Comparison of ENCODE assay signal across 16 mouse cellular contexts in genomic region chr6:24554427-24555086, GRCm38 (mm10). TPM values are rescaled to one million over a fixed set of nuclear protein-coding genes. Genes with fewer than 3 reads are reported as not detected.
A peak's percentile ranks its signal among the peaks of the same experiment; 100 is the strongest.
DNase-seq lines count a peak whose midpoint lies in the region; ATAC-seq and TF ChIP-seq lines count a peak whose summit lies in the region.
"Had no signal": no experiment of that assay in that cellular context is flagged by ENCODE, and none has a peak within 500 bp of the region (broad histone marks: within the 10 kb centered on the region; RNA-seq: fewer than 3 reads in every experiment).

No protein-coding gene starts in this region.

- no peaks in the 10 kb centered on the region for H3K79me2 ChIP-seq in liver, adult 2 months (ENCODE audit: control insufficient read depth, insufficient read depth, low read length)

- no peak overlapping the region for H3K27ac ChIP-seq in liver, adult 2 months (replicated peaks; ENCODE audit: insufficient read depth, low read depth, low read length)
- H3K27ac ChIP-seq in liver, embryonic 12.5 days = no peak overlapping the region
- no peak overlapping the region for H3K27ac ChIP-seq in intestine, embryonic 15.5 days
- H3K27ac ChIP-seq in stomach, postnatal 0 days (replicated peaks) = no peak overlapping the region
- H3K27ac ChIP-seq: hindbrain, embryonic 13.5 days; liver, embryonic 13.5 days; midbrain, embryonic 13.5 days; neural tube, embryonic 13.5 days had no signal

- no peak for TF ChIP-seq POLR2A in liver, adult 2 months (IDR thresholded peaks at IDR 0.05; ENCODE audit: extremely low read depth, insufficient read depth, low read length)

- TF ChIP-seq CTCF in liver, adult 2 months (IDR thresholded peaks at IDR 0.05; ENCODE audit: low read depth, low read length) = no peak
- no peak for TF ChIP-seq CTCF in stomach, postnatal 0 days (IDR thresholded peaks at IDR 0.05; ENCODE audit: low read depth)

- no peak for DNase-seq in frontal cortex, postnatal 10 days (ENCODE audit: low spot score in 2 of 2)
- DNase-seq in liver, adult 2 months (ENCODE audit: extremely low read depth, low read depth, low spot score) = peak; percentile 18
- no peak for DNase-seq in stomach, postnatal 0 days (ENCODE audit: low spot score)
- DNase-seq in right cerebral cortex, adult 18-20 months = no peak
- no peak for DNase-seq in cerebellum, adult 8-10 months
- DNase-seq: kidney, postnatal 25 days; liver, embryonic 13.5 days had no signal

- 62% methylated on average over 11 of the region's 11 CpGs for WGBS in liver, adult 2 months
- 60% methylated on average over 11 of the region's 11 CpGs for WGBS in liver, embryonic 12.5 days (ENCODE audit: insufficient replicate concordance)
- WGBS in intestine, embryonic 15.5 days = 47% methylated on average over 11 of the region's 11 CpGs
- 39% methylated on average over 11 of the region's 11 CpGs for WGBS in stomach, postnatal 0 days

- no peak overlapping the region for H3K4me3 ChIP-seq in liver, adult 2 months (ENCODE audit: insufficient read depth, low read depth, low read length)
- H3K4me3 ChIP-seq in liver, embryonic 12.5 days = no peak overlapping the region
- no peak overlapping the region for H3K4me3 ChIP-seq in intestine, embryonic 15.5 days (replicated peaks)
- H3K4me3 ChIP-seq in stomach, postnatal 0 days (ENCODE audit: low read depth, low read length) = no peak overlapping the region; the same call in 1 of the 2 replicates
- H3K4me3 ChIP-seq: hindbrain, embryonic 13.5 days; liver, embryonic 13.5 days; midbrain, embryonic 13.5 days; neural tube, embryonic 13.5 days had no signal

- H3K9ac ChIP-seq in liver, adult 2 months (ENCODE audit: low read depth, low read length) = no peak overlapping the region
- no peak overlapping the region for H3K9ac ChIP-seq in liver, embryonic 12.5 days
- no peak overlapping the region for H3K9ac ChIP-seq in intestine, embryonic 15.5 days
- H3K9ac ChIP-seq in stomach, postnatal 0 days (ENCODE audit: low read length) = no peak overlapping the region
- H3K9ac ChIP-seq: hindbrain, embryonic 13.5 days; liver, embryonic 13.5 days; midbrain, embryonic 13.5 days; neural tube, embryonic 13.5 days had no signal

- H3K27me3 ChIP-seq in liver, adult 2 months (ENCODE audit: control insufficient read depth, insufficient read depth, low read length) = no peaks in the 10 kb centered on the region
- H3K27me3 ChIP-seq in liver, embryonic 12.5 days (replicated peaks) = no peaks in the 10 kb centered on the region
- no peaks in the 10 kb centered on the region for H3K27me3 ChIP-seq in intestine, embryonic 15.5 days (replicated peaks)
- H3K27me3 ChIP-seq in stomach, postnatal 0 days (ENCODE audit: control insufficient read depth, insufficient read depth, low read length) = no peaks in the 10 kb centered on the region
- H3K27me3 ChIP-seq: hindbrain, embryonic 13.5 days; liver, embryonic 13.5 days; midbrain, embryonic 13.5 days; neural tube, embryonic 13.5 days had no signal

- H3K9me3 ChIP-seq in liver, embryonic 12.5 days (replicated peaks) = no peaks in the 10 kb centered on the region
- no peaks in the 10 kb centered on the region for H3K9me3 ChIP-seq in intestine, embryonic 15.5 days
- H3K9me3 ChIP-seq in stomach, postnatal 0 days (ENCODE audit: control insufficient read depth, low read length) = no peaks in the 10 kb centered on the region
- H3K9me3 ChIP-seq: G1E; hindbrain, embryonic 13.5 days; liver, embryonic 13.5 days; midbrain, embryonic 13.5 days; neural tube, embryonic 13.5 days had no signal

- H3K4me2 ChIP-seq in liver, embryonic 12.5 days = no peak overlapping the region
- H3K4me2 ChIP-seq in intestine, embryonic 15.5 days (replicated peaks) = 0 out of 2 replicates have a peak overlapping the region, but pooled peaks have one; percentile 3
- peak overlapping the region; percentile 34 for H3K4me2 ChIP-seq in stomach, postnatal 0 days (replicated peaks; ENCODE audit: low read depth)
- H3K4me2 ChIP-seq: hindbrain, embryonic 13.5 days; liver, embryonic 13.5 days; midbrain, embryonic 13.5 days; neural tube, embryonic 13.5 days had no signal

- peak; percentile 26 for ATAC-seq in frontal cortex, adult (ENCODE audit: low TSS enrichment)
- no peak for ATAC-seq in liver, embryonic 12.5 days
- no peak for ATAC-seq in intestine, embryonic 15.5 days
- no peak for ATAC-seq in stomach, postnatal 0 days (ENCODE audit: low FRiP score, low TSS enrichment)
- ATAC-seq: forebrain, embryonic 16.5 days; midbrain, embryonic 13.5 days had no signal

- H3K36me3 ChIP-seq in liver, adult 2 months (ENCODE audit: control insufficient read depth, insufficient read depth, low read length) = no peaks in the 10 kb centered on the region
- H3K36me3 ChIP-seq in liver, embryonic 12.5 days = no peaks in the 10 kb centered on the region
- no peaks in the 10 kb centered on the region for H3K36me3 ChIP-seq in intestine, embryonic 15.5 days
- no peaks in the 10 kb centered on the region for H3K36me3 ChIP-seq in stomach, postnatal 0 days (ENCODE audit: control insufficient read depth, insufficient read depth, low read length)
- H3K36me3 ChIP-seq: G1E; hindbrain, embryonic 13.5 days; liver, embryonic 13.5 days; midbrain, embryonic 13.5 days; neural tube, embryonic 13.5 days had no signal

- no peak for TF ChIP-seq EP300 in stomach, postnatal 0 days (optimal IDR thresholded peaks at IDR 0.05)

- no peaks in the 10 kb centered on the region for H3K4me1 ChIP-seq in liver, adult 2 months (ENCODE audit: control insufficient read depth, insufficient read depth, low read length)
- no peaks in the 10 kb centered on the region for H3K4me1 ChIP-seq in liver, embryonic 12.5 days
- no peaks in the 10 kb centered on the region for H3K4me1 ChIP-seq in intestine, embryonic 15.5 days (replicated peaks)
- no peaks in the 10 kb centered on the region for H3K4me1 ChIP-seq in stomach, postnatal 0 days (replicated peaks; ENCODE audit: control insufficient read depth, insufficient read depth)
- H3K4me1 ChIP-seq: hindbrain, embryonic 13.5 days; liver, embryonic 13.5 days; midbrain, embryonic 13.5 days; neural tube, embryonic 13.5 days had no signal

RNA-seq across cellular contexts. Expression of gene Asb15, which starts 26.6 kb away (rescaled TPM):
- total RNA-seq in liver, adult 2 months (2014; rRNA removed) = not detected in 2 replicates
- polyA plus RNA-seq in liver, adult 2 months (2012; rRNA removed) = not detected in 2 replicates
- 0.04 TPM in 1 of 2 replicates, not detected in the other for polyA plus RNA-seq in liver, embryonic 12.5 days (2016; fragmentation: Nextera tagmentation; extraction: Ambion mirVana)
- polyA plus RNA-seq in intestine, embryonic 15.5 days (2015; fragmentation: Nextera tagmentation; extraction: Ambion mirVana) = not detected in 2 replicates
- 0.04 and 0.06 TPM in 2 replicates for polyA plus RNA-seq in stomach, postnatal 0 days (2015; fragmentation: Nextera tagmentation; extraction: Ambion mirVana)
- total RNA-seq: left cerebral cortex, adult 8-10 months had no signal
- polyA plus RNA-seq: forebrain, embryonic 16.5 days; G1E; hindbrain, embryonic 13.5 days; liver, embryonic 13.5 days; midbrain, embryonic 13.5 days; neural tube, embryonic 13.5 days had no signal

RNA-seq across cellular contexts. Expression of gene Ndufa5, which starts 26.7 kb away (rescaled TPM):
- 65.2 and 101 TPM in 2 replicates for total RNA-seq in liver, adult 2 months (2014; rRNA removed)
- polyA plus RNA-seq in liver, adult 2 months (2012; rRNA removed) = 5.2 and 6.3 TPM in 2 replicates
- 274 and 277 TPM in 2 replicates for polyA plus RNA-seq in liver, embryonic 12.5 days (2016; fragmentation: Nextera tagmentation; extraction: Ambion mirVana)
- 395 and 397 TPM in 2 replicates for polyA plus RNA-seq in intestine, embryonic 15.5 days (2015; fragmentation: Nextera tagmentation; extraction: Ambion mirVana)
- 414 and 442 TPM in 2 replicates for polyA plus RNA-seq in stomach, postnatal 0 days (2015; fragmentation: Nextera tagmentation; extraction: Ambion mirVana)

RNA-seq across cellular contexts. Expression of gene Iqub, which starts 39.7 kb away (rescaled TPM):
- not detected in 2 replicates for total RNA-seq in liver, adult 2 months (2014; rRNA removed)
- not detected in 2 replicates for polyA plus RNA-seq in liver, adult 2 months (2012; rRNA removed)
- 0.07 TPM in 1 of 2 replicates, not detected in the other for polyA plus RNA-seq in liver, embryonic 12.5 days (2016; fragmentation: Nextera tagmentation; extraction: Ambion mirVana)
- polyA plus RNA-seq in intestine, embryonic 15.5 days (2015; fragmentation: Nextera tagmentation; extraction: Ambion mirVana) = 0.04 TPM in 1 of 2 replicates, not detected in the other
- polyA plus RNA-seq in stomach, postnatal 0 days (2015; fragmentation: Nextera tagmentation; extraction: Ambion mirVana) = not detected in 2 replicates
- polyA plus RNA-seq: G1E; liver, embryonic 13.5 days had no signal

RNA-seq across cellular contexts. Expression of gene Lmod2, which starts 43.0 kb away (rescaled TPM):
- 0.37 TPM in 1 of 2 replicates, not detected in the other for total RNA-seq in liver, adult 2 months (2014; rRNA removed)
- polyA plus RNA-seq in liver, adult 2 months (2012; rRNA removed) = not detected in 2 replicates
- polyA plus RNA-seq in liver, embryonic 12.5 days (2016; fragmentation: Nextera tagmentation; extraction: Ambion mirVana) = not detected in 2 replicates
- not detected in 2 replicates for polyA plus RNA-seq in intestine, embryonic 15.5 days (2015; fragmentation: Nextera tagmentation; extraction: Ambion mirVana)
- 0.10 TPM in 1 of 2 replicates, not detected in the other for polyA plus RNA-seq in stomach, postnatal 0 days (2015; fragmentation: Nextera tagmentation; extraction: Ambion mirVana)
- polyA plus RNA-seq: forebrain, embryonic 16.5 days; G1E; hindbrain, embryonic 13.5 days; midbrain, embryonic 13.5 days had no signal

Comparison
In these comparisons a context has a peak if more than half of its experiments do, and no peak if none do; other contexts are left out.
1. RNA of gene Ndufa5, which starts 26.7 kb away (polyA plus RNA-seq): 414 to 442 TPM in stomach, postnatal 0 days, 395 to 397 TPM in intestine, embryonic 15.5 days and 274 to 277 TPM in liver, embryonic 12.5 days; 5.2 to 6.3 TPM in liver, adult 2 months; every median in the first group is over 10 times any median in the second.